Mouse (Mus musculus) forebrain, embryonic 12.5 days (tissue): ENCODE results near the gene Reg4. TPM values are rescaled to one million over a fixed set of nuclear protein-coding genes. Genes with fewer than 3 reads are reported as not detected.

Experiments
- ATAC-seq: fragments of 200-750 bp; cut with Nextera tagmentation; 2 replicates; pipeline ENCODE4 v1.8.0; 2017; ENCODE audit warnings: moderate TSS enrichment; ENCODE audit not compliant: low FRiP score
- H3K27ac ChIP-seq: fragments of 300-500 bp; sonication (generic); 2 replicates; pipeline ENCODE4 v1.5.1; 2016; ENCODE audit warnings: mild to moderate bottlenecking
- H3K27me3 ChIP-seq: fragments of 300-500 bp; sonication (generic); 2 replicates; pipeline ENCODE4 v1.6.1; 2016; ENCODE audit warnings: mild to moderate bottlenecking
- H3K36me3 ChIP-seq: fragments of 300-500 bp; sonication (generic); replicated peaks from 2 replicates; pipeline ENCODE4 v1.6.1; 2016; ENCODE audit warnings: mild to moderate bottlenecking
- H3K4me1 ChIP-seq: fragments of 300-500 bp; sonication (generic); 2 replicates; pipeline ENCODE4 v1.6.1; 2016
- H3K4me2 ChIP-seq: fragments of 300-500 bp; sonication (generic); 2 replicates; pipeline ENCODE4 v1.6.1; 2016; ENCODE audit warnings: mild to moderate bottlenecking, moderate library complexity
- H3K4me3 ChIP-seq: fragments of 300-500 bp; sonication (generic); replicated peaks from 2 replicates; pipeline ENCODE4 v1.5.1; 2016; ENCODE audit warnings: mild to moderate bottlenecking
- H3K9ac ChIP-seq: fragments of 300-500 bp; sonication (generic); 2 replicates; pipeline ENCODE4 v1.6.1; 2016; ENCODE audit warnings: mild to moderate bottlenecking
- H3K9me3 ChIP-seq: fragments of 300-500 bp; sonication (generic); 2 replicates; pipeline ENCODE4 v1.6.1; 2016
- WGBS: fragments of 180-500 bp; shearing (Covaris S2); methylation state at CpG from one replicate; pipeline ENCODE4 v1.1.7; 2016; 5-methylcytosine and 5-hydroxymethylcytosine counted together
- polyA plus RNA-seq: library from polyadenylated mRNA; unstranded; fragments of >200 nt; fragmentation: Nextera tagmentation; extraction: Ambion mirVana; gene quantifications from 2 replicates; pipeline ENCODE4 v1.2.1, GENCODE M21; 2016

The Reg4 gene
- polyA plus RNA-seq, 1 experiment from 2014 or later, result not detected

- Histone ChIP-seq H3K4me3 (no peak overlapping the region), H3K4me2 (no peak overlapping the region), H3K36me3 (no peaks in the 10 kb centered on the region), H3K27ac (no peak overlapping the region), H3K9ac (no peak overlapping the region), H3K9me3 (no peaks in the 10 kb centered on the region), H3K4me1 (peaks cover 8% of the 10 kb centered on the region), H3K27me3 (no peaks in the 10 kb centered on the region)
- ATAC-seq, result no peak
- WGBS, result 92% methylated on average over 2 of the region's 2 CpGs
Observed at GRCm38 (mm10) chr3:98262133-98262532, 40.2 kb downstream of the Reg4 start.

DNA sequence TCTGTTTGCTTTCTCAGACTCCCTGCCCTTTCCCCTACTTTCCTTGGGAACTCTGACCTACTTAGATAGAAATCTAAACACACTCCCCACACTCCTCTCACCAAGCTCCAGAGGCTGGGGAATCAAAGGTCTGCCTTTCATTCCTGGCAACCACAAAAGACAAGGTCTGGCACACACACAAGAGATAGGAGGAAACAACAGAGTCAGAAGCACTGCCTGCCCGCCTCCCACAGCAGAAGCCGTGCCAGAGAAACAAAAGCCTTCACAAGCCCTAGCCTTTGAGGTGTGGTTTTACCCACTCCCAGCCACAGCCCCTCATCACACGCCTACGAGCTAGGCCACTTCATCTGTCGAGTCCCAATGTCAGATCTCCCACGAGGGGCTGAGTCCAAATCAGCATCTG, 45.3 kb downstream of the Reg4 start:
- no peak for ATAC-seq
- Histone ChIP-seq H3K4me2 (peak overlapping the region; percentile 8; the same call in 1 of the 2 replicates), H3K9ac (no peak overlapping the region), H3K4me3 (no peak overlapping the region), H3K9me3 (no peaks in the 10 kb centered on the region), H3K27ac (0 out of 2 replicates have a peak overlapping the region, but pooled peaks have one; percentile 13), H3K4me1 (peaks cover 16% of the 10 kb centered on the region), H3K27me3 (no peaks in the 10 kb centered on the region), H3K36me3 (no peaks in the 10 kb centered on the region)
- 6% methylated on average over 6 of the region's 6 CpGs for WGBS

DNA sequence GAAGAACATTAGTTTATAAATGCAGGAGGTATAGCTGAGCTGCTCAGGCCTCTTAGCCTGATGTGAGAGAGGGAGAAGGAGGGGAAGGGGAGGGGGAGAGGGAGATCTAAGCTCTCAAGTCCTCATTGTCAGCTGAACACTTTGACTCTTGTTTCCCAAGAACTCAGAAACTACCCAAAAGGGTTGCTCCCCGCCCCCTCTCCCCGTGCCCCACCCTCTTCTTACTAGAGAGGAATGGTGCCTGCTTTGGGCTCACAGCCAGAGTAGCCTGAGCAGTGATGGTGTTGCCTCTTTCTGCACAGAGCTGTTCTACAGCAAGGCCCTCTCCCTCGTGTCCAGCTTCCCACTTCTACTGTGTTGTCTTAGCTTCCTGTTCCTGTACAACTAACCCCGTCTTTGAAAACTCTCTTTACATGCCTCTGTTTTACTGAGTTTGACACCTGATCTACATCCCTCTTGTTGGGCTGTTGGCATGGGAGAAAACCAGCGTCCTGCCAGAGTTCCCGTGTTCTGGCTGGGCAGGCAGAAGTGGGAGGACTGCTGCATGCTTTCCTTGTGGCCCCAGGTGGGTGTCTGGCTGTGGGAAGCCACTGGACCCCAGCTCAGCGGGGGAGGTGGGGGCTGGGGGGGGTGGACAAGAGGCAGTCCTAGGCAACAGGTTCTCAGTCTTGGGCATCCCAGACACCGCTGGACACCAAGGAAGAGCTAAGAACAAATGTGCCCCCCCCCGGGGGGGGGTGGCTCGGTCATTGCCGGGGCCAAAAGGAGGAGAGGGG, 51.9 kb downstream of the Reg4 start:
- WGBS, result 67% methylated on average over 11 of the region's 11 CpGs
- Histone ChIP-seq H3K27ac (0 out of 2 replicates have a peak overlapping the region, but pooled peaks have one; percentile 5), H3K4me1 (peaks cover 10% of the 10 kb centered on the region; the same call in 1 of the 2 replicates), H3K4me3 (no peak overlapping the region), H3K4me2 (no peak overlapping the region), H3K27me3 (no peaks in the 10 kb centered on the region), H3K9me3 (no peaks in the 10 kb centered on the region), H3K36me3 (no peaks in the 10 kb centered on the region), H3K9ac (no peak overlapping the region)
- peak; percentile 33; the same call in 1 of the 2 replicates for ATAC-seq

- H3K9me3 ChIP-seq, result no peaks in the 10 kb centered on the region
- H3K9ac ChIP-seq, result no peak overlapping the region
- no peak overlapping the region for H3K27ac ChIP-seq
- no peak for ATAC-seq
- WGBS, result 85% methylated on average over 4 of the region's 4 CpGs
- no peak overlapping the region for H3K4me3 ChIP-seq
- peaks cover 5% of the 10 kb centered on the region; the same call in 1 of the 2 replicates for H3K4me1 ChIP-seq
- H3K27me3 ChIP-seq, result no peaks in the 10 kb centered on the region
- H3K36me3 ChIP-seq, result no peaks in the 10 kb centered on the region
- H3K4me2 ChIP-seq, result no peak overlapping the region
Observed at GRCm38 (mm10) chr3:98279682-98280081, 57.7 kb downstream of the Reg4 start.

DNA sequence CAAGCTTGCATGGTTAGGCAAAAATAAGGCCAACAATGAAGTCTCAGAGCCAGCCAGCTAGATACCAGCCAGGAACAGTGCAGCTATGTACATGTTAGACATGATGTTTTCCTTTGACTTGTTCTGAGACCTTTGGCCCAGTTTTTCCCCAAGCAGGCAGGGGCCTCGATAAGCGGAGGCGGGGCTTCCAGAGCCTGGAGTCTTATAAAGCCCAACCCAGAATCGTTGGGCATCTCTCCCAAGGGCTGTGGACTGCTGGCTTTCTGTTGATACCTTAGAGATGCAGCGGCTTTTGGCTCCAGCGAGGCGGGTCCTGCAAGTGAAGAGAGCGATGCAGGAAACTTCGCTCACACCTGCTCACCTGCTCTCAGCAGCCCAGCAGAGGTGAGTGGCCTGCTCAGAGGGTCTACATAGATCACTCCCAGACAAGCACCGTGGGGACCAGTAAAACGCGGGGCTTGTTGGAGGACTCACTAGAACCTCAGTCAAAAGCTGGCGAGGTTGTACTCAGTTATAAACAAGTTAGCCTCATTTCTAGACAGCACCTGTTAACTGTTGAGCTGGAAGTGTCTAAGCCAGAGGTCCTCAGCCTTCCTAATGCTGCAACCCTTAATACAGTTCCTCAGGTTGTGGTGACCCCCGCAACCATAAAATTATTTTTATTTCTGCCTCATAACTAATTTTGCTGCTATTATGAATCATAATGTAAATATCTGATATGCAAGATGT, 58.4 kb downstream of the Reg4 start, which contains the start of gene Hmgcs2:
Hmgcs2 (plus strand) TSS at position 232 of the 729 bp plus-strand sequence.
- H3K4me2 ChIP-seq, result no peak within 1 kb of the TSS

GRCm38 (mm10) chr3:98280933-98281678, 59.1 kb downstream of the Reg4 start:
- peak; percentile 82 for ATAC-seq
- Histone ChIP-seq H3K9me3 (no peaks in the 10 kb centered on the region), H3K9ac (no peak overlapping the region), H3K4me1 (peaks cover 5% of the 10 kb centered on the region; the same call in 1 of the 2 replicates), H3K27ac (no peak overlapping the region), H3K4me3 (no peak overlapping the region), H3K4me2 (no peak overlapping the region), H3K36me3 (no peaks in the 10 kb centered on the region), H3K27me3 (no peaks in the 10 kb centered on the region)
- 41% methylated on average over 12 of the region's 12 CpGs for WGBS

More for the DNA sequence above, 58.4 kb downstream of the Reg4 start, which contains the start of gene Hmgcs2:
- Histone ChIP-seq H3K4me3 (no peak within 1 kb of the TSS), H3K27me3 (no peaks in the 10 kb centered on the region), H3K9me3 (no peaks in the 10 kb centered on the region), H3K36me3 (no peaks in the 10 kb centered on the region), H3K4me1 (peaks cover 5% of the 10 kb centered on the region; the same call in 1 of the 2 replicates), H3K27ac (no peak within 1 kb of the TSS), H3K9ac (no peak within 1 kb of the TSS)
- WGBS, result 60% methylated on average over 14 of the region's 14 CpGs
- peak; percentile 30; the same call in 1 of the 2 replicates for ATAC-seq

DNA sequence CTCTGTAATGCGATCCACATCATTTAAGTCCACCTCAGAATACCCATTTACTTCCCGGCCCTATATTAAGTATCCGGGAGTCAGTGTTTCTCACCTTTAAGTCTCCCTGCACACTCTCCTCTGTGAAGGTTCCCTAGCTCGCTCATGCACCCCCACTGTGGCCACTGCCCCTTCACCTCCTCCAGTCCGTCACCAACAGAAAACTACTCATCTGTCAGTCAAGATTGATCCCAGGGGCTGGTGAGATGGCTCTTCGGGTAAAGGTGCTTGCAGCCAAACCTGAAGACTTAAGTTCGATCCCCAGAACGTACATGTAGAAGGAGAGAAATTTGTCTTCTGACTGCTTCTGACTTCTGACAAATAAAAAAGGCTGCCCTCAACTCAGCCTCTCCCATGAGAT, 60.5 kb downstream of the Reg4 start:
- Histone ChIP-seq H3K9me3 (no peaks in the 10 kb centered on the region), H3K9ac (no peak overlapping the region), H3K4me1 (peaks cover 5% of the 10 kb centered on the region; the same call in 1 of the 2 replicates), H3K36me3 (no peaks in the 10 kb centered on the region), H3K27ac (no peak overlapping the region), H3K4me3 (no peak overlapping the region), H3K4me2 (no peak overlapping the region), H3K27me3 (no peaks in the 10 kb centered on the region)
- WGBS, result 92% methylated on average over 8 of the region's 8 CpGs
- no peak for ATAC-seq

GRCm38 (mm10) chr3:98283205-98283604, 61.2 kb downstream of the Reg4 start:
- Histone ChIP-seq H3K9ac (no peak overlapping the region), H3K36me3 (no peaks in the 10 kb centered on the region), H3K4me2 (no peak overlapping the region), H3K27ac (no peak overlapping the region), H3K4me3 (no peak overlapping the region), H3K27me3 (no peaks in the 10 kb centered on the region), H3K9me3 (no peaks in the 10 kb centered on the region), H3K4me1 (peaks cover 5% of the 10 kb centered on the region; the same call in 1 of the 2 replicates)
- WGBS, result 92% methylated on average over 5 of the region's 5 CpGs
- ATAC-seq, result no peak

Other genes with a start within 250 kb of the Reg4 start
- 27.6 and 29.0 TPM in 2 replicates for gene Notch2, start 208.6 kb upstream of the Reg4 start, polyA plus RNA-seq
- gene Adam30, start 61.5 kb upstream of the Reg4 start, polyA plus RNA-seq, result not detected in 2 replicates
- 0.94 and 1.3 TPM in 2 replicates for gene Hmgcs2, start 58.3 kb downstream of the Reg4 start, polyA plus RNA-seq
- gene Phgdh, start 117.8 kb downstream of the Reg4 start, polyA plus RNA-seq, result 274 and 277 TPM in 2 replicates
- gene Zfp697, start 160.3 kb downstream of the Reg4 start, polyA plus RNA-seq, result 8.8 and 9.8 TPM in 2 replicates
- not detected in 2 replicates for gene Gm4450, start 235.0 kb downstream of the Reg4 start, polyA plus RNA-seq